Mouse (Mus musculus): Measurements from ENCODE around the gene Napsa. TPM values are rescaled to one million over a fixed set of nuclear protein-coding genes. Genes with fewer than 3 reads are reported as not detected.

The Napsa gene
- total RNA-seq, 2 experiments from 2014 or later, result 2.5 to 18.3 TPM

GRCm38 (mm10) chr7:44595131-44595561, 23.0 kb downstream of the Napsa start:
- no peak for DNase-seq (ENCODE audit: low spot score in 2 of 2)

DNA sequence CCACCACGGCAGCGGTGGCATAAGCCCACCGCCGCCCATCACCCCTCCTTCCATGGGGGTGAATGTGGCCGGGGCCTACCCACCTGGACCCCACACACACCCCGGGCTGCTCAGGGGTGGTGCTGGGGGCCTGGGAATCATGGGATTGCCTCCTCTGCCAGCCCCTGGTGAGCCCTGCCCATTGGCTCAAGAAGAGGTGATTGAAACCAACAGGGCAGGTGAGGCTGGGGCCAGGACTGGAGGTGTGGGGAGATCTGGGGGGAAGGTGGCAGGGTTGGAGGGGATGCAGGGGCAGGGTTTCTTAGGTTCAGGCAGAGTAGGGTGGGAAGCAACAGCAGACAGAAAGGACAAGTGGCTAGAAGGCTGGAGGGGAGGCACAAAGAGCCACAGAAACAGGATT, 23.9 kb downstream of the Napsa start:
- DNase-seq (ENCODE audit: low spot score in 2 of 2), result no peak

DNA sequence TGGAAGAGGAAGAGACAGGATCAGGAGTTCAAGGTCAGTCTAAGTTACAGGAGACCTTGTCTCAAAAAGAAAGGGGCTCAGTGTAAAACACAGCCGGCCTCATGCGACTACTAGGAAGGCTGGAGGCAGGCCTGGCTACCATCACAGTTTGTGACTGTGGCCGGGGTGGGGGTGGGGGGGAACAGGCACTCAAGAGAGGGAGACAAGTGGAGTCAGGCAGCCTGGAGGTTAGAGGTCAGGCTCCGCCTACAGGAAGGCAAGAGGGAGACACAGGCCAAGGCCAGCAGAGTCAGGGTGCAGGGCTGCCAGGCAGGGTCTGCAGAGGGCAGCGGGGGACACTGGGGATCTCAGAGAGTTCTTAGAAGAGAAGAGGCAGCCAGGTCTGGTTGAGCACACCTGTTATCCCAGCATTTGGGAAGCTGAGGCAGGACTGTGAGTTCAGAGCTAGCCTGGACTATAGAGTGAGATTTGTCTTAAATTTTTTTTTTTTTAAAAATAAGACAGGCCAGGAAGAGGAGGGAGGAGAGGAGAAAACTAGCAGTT, 24.9 kb downstream of the Napsa start:
- no peak for DNase-seq (ENCODE audit: low spot score in 2 of 2)

DNA sequence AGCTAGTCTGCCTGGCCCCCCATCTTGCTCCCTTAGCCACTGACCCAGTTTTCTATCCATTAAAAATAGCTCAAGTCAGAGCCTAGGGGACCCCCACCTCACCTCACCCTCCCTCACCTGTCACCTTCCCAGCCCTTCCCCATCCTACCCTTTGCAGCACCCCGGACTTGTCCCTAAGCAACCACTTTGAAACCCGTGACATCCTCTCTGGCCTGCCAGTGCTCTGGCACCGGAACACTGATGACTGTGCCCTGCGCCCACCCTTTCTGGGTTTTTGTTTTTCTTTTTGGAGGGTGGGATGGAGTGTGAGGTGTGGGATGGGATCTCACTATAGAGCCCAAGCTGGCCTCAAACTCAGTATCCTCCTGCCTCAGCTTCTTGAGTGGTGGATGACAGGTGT, 25.5 kb downstream of the Napsa start:
- no peak for DNase-seq (ENCODE audit: low spot score in 2 of 2)

DNA sequence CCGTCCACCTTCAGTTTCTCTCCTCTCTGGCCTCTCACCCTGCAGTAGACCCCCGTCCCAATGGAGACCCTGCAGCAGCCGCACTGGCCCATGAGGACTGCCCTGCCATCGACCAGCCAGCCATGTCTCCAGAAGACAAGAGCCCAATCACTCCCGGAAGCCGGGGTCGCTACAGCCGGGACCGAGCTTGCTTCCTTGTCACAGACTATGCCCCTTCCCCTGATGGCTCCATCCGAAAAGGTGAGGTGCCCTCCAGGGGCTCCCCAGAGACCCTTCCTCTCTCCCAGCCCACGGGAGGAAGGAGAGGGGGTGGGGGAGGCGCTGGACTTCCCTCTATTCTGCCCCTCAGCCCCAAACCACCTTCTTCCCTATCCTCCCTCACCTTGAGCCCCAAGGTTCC, 26.2 kb downstream of the Napsa start:
- DNase-seq (ENCODE audit: low spot score in 2 of 2), result no peak

GRCm38 (mm10) chr7:44600691-44601262, 28.6 kb downstream of the Napsa start:
- DNase-seq (ENCODE audit: low spot score in 2 of 2), result no peak

DNA sequence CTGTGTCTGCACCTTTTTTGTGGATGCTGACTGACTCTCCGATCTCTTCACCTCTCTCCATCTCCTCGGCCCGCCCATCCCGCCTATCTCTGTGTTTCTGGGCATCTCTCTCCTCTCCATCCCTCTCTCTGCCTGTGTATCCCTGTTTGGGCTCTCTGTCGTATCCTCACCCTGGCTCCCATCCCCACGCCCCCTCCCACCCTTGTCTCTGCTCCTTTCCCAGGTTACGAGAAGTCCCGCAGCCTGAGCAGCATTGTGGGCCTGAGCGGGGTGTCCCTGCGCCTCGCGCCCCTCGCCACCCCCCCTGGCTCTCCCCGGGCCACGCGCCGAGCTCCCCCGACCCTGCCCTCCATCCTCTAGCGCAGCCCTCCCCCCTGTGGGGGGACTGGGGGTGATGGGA, 29.5 kb downstream of the Napsa start:
- no peak for DNase-seq (ENCODE audit: low spot score in 2 of 2)

DNA sequence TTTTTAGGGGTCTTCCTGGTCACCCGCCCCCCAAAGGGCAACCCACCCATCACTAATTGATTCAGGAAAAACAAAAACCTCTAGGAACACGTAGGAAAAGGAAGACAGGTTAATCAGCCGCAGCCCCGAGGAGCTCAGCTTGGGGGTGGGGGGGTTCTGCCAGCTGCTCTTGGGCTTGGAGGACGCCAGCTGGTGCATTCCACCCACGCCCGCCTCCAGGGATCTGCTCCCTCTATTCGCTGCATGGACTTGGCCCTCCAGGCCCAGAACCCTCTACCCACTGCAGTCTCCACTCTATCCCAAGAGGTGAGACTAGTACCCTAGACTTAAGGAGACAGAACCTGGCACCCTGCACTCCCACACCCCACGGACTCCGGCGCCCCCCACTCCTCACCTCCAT, 30.3 kb downstream of the Napsa start:
- no peak for DNase-seq (ENCODE audit: low spot score in 2 of 2)

DNA sequence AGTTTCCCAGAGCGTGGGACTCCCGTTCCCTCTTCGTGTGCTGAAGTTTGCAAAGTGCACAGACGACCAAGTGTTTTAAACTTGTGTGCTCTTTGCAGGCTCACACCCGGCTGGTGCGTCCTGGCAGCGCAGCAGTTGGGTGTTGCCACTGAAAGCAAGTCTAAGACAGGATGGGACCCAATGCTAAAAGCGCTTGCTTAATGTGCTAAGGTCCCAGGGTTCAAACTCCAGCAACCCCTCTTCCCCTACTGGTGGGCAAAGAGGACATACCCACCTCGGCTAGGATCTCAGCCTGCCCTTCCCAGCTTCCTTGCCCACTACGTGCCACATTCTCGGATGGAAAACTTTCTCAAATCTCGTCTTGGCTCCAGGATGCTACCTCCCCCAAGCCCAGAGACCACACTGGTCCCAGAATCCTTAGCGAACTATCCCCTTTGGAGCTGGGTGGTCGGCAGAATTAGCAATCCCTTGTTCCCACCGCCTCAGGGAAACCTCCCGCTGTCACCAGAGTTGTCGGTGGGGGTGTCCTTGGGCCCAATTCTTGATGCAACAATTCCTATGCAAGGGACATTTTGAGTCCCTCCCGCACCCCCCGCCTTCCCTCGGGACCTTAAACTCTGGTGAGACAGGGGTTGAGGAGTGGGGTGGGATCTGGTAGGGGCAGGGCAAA, 31.1 kb downstream of the Napsa start:
- DNase-seq (ENCODE audit: low spot score in 2 of 2), result no peak

DNA sequence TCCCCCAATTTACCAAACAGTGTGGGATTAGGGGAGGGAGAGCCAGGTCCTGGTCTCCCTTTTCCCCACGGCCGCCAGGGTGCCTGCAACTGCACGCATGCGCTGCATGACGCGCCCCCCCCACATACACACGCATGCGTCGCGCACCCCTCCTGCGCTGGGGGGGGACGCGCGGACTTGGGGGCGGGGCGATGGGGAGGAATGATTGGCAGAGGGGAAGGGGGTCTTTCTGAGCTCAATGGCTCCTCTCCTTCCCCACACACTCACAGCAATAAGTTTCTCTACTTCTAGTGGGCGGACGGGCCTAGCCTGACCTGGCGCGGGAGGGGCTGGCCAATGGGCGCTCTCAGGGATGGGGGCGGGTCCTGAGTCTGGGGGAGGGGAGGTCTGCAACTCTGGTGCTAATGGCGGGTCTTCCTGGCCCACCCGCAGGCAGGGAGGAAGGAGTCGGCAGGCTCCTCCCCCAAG, 32.0 kb downstream of the Napsa start:
- DNase-seq (ENCODE audit: low spot score in 2 of 2), result no peak

DNA sequence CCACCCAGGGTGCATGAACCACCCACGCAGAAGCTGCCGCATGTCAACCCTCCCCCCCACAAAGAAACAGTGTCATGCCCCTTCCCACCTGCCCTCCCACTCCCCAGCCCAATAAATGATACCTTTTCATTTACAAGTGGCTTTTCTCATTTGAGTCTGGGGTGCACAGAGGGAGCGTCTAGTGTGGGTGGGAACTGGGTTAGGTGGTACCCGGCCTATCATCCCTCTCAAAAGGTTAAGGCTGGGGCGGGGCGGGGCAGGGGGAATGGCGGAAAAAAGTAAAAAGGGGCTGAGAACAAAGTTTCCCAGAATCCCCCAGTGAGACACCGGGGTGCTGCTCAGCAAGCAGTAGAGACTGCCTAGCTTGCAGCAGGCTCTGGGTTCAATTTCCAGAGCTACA, 32.4 kb downstream of the Napsa start:
- no peak for DNase-seq (ENCODE audit: low spot score in 2 of 2)

DNA sequence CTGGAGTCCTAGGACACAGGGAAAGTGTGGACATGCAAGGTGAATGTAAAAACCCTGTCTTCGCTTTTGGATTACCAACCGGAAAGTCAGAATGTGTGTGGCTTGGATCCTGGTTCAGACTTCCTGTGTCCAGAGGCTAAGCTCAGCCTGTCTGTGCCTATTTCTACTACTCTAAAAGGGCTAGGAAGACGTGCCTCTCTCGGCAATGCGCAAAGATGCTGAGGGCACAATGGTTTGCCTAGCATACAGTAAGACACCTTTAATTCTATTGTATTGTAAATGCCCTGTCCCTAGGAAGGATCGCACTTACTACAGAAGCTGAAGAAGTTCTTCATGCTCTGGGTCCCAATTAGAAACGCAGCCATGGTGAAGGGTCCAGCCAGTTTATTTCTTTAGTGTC, 33.3 kb downstream of the Napsa start:
- DNase-seq (ENCODE audit: low spot score in 2 of 2), result no peak

GRCm38 (mm10) chr7:44606171-44606901, 34.2 kb downstream of the Napsa start:
- no peak for DNase-seq (ENCODE audit: low spot score in 2 of 2)

- no peak for DNase-seq (ENCODE audit: low spot score in 2 of 2)
These were observed 40.0 kb downstream of the Napsa start for GRCm38 (mm10) chr7:44612192-44612591.

- DNase-seq (ENCODE audit: low spot score in 2 of 2), result no peak
These were observed 42.0 kb downstream of the Napsa start for GRCm38 (mm10) chr7:44614041-44614688.

- DNase-seq (ENCODE audit: low spot score in 2 of 2), result no peak
These were observed 43.1 kb downstream of the Napsa start for GRCm38 (mm10) chr7:44615309-44615708.

GRCm38 (mm10) chr7:44615987-44616386, 43.8 kb downstream of the Napsa start:
- DNase-seq (ENCODE audit: low spot score in 2 of 2), result no peak

GRCm38 (mm10) chr7:44617059-44617458, 44.9 kb downstream of the Napsa start:
- no peak for DNase-seq (ENCODE audit: low spot score in 2 of 2)

- DNase-seq (ENCODE audit: low spot score in 2 of 2), result no peak
These were observed 51.7 kb downstream of the Napsa start for GRCm38 (mm10) chr7:44623714-44624542.

- no peak for DNase-seq (ENCODE audit: low spot score in 2 of 2)
These were observed 52.3 kb downstream of the Napsa start for GRCm38 (mm10) chr7:44624543-44624826.

DNA sequence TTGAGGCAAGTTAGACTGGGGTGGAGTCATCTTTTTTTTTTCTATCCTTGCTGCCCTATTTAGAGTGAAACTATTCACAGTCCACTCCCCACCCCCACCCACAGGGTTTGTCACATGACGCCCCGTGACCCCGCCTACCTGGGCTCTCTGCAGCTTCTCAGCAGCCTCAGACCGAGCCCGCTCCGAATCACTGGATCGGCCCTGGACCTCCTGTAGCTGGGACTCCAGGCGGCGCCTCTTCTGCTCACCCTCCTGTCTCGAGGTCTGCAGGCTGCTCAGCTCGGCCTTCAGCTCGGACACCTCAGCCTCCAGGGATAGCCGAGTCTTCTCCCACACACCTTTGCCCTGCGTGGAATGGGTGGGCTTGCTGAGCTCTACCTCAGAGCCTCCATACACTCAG, 52.6 kb downstream of the Napsa start:
- DNase-seq (ENCODE audit: low spot score in 2 of 2), result no peak

Data from adrenal gland, postnatal 4 days (tissue).